Mouse (Mus musculus) CD8-positive naive resting alpha-beta T cell, adult 2 months (primary cell): ENCODE measurements around the gene Col13a1.

Experiments used
- DNase-seq, 2 experiments: peaks; one replicate each; pipeline ENCODE4 v3.0.0; 2022; ENCODE audit warnings: low read depth in 2 of 2, low spot score in 2 of 2

Gene Col13a1

GRCm38 (mm10) chr10:61909004-61909403 is 69.9 kb downstream of the Col13a1 start:
- no peak for DNase-seq

DNA sequence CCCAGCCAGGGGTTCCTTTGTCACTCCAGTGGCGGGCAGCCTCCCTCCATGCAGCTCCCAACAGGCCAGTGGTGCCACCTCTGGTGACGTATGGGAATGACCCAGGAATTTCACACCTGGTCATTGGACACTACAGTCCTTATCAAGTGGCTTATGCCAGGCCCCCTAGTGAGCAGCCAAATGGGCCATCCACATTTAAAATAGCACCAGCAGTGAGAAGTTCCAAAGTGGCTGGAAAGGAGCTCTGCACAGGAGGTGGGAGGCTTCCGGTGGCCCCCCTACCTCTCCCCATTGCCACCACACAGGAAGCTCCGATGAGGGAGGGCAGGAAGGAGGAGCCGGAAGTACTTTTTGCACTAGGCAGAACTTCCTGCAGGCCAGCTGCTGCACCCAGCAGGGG is 72.7 kb downstream of the Col13a1 start:
- no peak for DNase-seq

DNA sequence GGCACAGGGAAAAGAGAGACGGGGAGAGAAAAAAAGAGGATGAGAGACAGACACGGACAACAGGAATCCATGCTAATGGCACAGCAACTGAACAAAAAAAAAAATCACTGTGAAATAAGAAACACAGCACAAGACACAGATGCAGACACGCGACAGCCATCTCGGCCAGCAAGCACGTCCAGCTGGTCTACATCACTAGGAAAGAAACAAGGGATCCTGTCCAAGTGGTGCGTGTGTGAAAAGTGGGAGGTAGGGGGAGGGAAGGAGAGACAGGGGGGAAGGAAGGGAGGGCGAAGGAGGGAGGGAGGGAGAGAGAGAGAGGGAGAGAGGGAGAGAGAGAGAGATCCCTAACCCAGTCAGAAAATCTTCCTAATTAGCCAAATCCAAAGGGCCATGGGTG is 73.6 kb downstream of the Col13a1 start:
- DNase-seq: no peak

DNA sequence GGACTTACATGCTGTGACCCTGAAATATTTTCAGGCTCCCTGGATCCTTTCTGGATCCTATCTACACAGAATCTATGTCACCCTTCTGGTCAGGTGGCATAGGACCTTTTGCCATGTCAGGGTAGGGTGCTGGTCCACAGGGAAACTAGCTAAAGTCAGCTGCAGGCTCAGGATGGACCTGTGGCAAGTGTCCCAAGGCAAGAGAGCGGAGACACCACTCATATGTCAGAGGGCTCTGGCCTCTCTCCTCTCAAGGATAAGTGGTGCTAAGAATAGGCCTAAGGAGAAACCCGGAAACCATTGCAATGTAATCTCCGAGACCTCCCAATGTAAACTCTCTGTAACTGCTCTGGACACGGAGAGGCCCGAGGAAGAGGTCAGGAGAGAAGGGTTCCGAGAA is 80.8 kb downstream of the Col13a1 start:
- DNase-seq: no peak

- DNase-seq: no peak
Observed at GRCm38 (mm10) chr10:61894564-61894963, 84.3 kb downstream of the Col13a1 start.

GRCm38 (mm10) chr10:61891138-61891537 is 87.8 kb downstream of the Col13a1 start:
- DNase-seq: no peak

DNA sequence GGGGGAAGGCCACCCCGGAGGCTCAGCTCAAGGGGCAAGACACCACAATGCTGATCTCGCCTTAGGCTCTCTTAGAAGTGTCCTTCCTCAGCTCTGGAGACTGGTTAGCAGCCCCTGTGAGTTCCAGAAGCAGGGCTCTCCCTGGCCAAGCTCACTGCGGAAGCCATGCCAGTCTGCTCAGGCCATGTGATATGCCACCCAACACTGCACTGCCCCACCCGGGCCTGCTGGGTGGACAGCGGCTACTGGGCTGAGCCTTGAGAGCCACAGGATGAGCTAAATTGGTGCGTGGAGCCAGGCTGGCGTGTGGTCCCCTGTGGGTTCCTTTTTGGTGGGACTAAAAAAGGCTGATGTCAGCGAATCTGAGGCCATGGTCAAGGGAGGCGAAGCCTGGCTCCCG is 88.6 kb downstream of the Col13a1 start:
- DNase-seq: no peak

- DNase-seq: no peak
Observed at GRCm38 (mm10) chr10:61879427-61879826, 99.5 kb downstream of the Col13a1 start.

DNA sequence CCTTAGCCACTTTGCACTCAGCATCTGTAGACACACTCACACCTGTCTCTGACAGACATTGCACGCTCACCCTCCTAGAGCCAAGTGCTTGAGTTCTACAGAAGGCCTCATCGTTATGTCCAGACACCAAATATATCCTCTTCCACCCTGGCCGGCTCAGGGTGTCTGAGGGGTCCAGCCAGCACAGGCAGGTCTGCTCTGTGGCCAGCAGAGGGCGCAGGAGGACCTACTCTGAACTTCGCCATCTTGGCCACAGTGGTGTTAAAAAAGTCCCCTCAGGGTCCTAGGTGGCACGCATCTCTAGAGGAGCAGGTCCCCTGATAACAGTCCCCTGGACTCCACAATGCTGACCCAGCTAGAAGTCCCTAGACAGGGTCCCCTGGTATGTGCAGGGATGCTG is 101.1 kb downstream of the Col13a1 start:
- DNase-seq: peak; percentile 3 to 13

GRCm38 (mm10) chr10:61869796-61870195 is 109.1 kb downstream of the Col13a1 start:
- DNase-seq: no peak

GRCm38 (mm10) chr10:61866045-61866580 is 112.8 kb downstream of the Col13a1 start:
- DNase-seq: no peak

DNA sequence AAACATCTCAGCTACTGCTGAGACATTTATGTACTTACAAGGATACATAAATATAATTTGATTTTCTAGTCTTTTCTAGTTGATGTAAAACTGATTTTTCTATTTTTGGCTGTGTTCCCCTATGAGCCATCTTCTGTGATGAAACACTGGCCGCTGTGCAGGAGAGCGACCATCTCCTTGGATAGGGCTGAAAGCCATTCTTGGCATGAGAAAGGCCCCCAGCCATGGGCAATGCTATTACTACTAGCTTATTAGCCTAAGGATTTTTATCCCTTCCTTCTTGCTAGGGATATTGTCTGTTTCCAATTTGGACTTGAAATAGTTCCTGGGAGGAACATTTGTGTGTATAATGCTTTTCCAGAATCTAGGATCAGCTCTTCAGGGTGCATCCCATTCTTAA is 119.5 kb downstream of the Col13a1 start:
- DNase-seq: no peak

DNA sequence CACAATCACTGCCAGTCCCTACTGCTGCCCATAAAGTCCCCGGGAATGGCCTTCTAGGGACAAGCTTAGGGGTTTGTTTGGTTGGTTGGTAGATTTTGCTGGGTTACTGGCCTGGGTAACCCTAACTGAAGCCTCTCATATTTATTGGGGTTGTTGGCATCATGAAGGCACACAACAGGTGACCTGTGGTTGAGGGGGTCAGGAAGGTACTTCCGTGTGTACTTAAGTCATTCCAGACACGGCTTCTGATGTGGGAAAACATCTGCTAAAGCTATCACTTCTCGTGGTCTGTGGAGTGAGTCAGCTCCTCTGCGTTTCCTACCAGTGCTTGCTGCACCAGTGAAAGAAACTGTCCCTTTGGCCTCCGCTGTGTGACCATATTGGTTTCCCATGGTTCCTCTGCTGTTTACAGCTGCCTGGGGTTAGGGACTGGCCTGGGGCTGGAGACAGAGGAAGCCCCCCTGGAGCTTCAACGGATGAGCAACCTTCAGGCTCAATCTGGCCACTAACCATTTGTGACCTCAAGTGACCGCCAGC is 123.7 kb downstream of the Col13a1 start:
- DNase-seq: no peak

GRCm38 (mm10) chr10:61852824-61853223 is 126.1 kb downstream of the Col13a1 start:
- no peak for DNase-seq

- DNase-seq: no peak
Observed at GRCm38 (mm10) chr10:61848553-61848952, 130.4 kb downstream of the Col13a1 start.

DNA sequence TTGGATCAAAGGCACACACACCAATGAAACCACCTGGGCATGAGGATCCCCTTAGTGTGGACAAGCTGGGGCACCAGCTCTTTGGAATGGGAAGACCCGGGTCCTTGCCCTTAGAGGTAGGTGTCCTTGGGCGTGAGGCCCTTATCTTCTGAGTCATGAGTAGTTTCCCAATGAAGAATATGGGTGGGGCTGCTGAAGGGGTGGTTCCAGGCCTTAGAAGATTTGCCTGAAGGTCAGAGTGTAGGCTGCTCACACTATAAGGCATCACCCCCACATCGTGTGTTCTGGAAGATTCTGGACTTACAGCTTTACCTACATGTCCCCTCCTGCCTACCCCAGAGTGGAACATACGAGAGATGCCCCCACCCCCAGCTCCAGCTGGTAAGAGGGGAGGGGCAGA is 133.4 kb downstream of the Col13a1 start:
- no peak for DNase-seq

GRCm38 (mm10) chr10:61844475-61844874 is 134.4 kb downstream of the Col13a1 start:
- DNase-seq: no peak

GRCm38 (mm10) chr10:61842261-61842660 is 136.6 kb downstream of the Col13a1 start:
- no peak for DNase-seq

GRCm38 (mm10) chr10:61839326-61839725 is 139.6 kb downstream of the Col13a1 start:
- DNase-seq: no peak

DNA sequence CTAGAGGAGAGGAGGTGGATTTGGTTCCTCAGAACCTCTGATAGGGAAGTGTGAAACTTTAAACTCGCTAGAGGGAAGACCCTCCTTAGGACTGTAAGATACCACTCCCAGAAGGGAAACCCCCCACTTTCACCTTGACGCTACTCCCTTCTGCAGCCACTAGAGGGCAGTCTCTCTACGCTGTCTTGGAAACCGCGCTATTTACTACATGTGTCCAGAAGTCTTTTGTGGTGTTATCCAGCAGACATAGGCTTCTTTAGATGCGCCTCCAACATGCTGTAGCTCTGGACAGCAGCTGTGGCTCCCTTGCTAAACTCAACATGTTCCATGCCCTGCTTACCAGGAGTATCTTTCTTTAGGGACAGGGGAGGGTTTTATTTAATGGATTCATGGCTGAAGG is 140.1 kb downstream of the Col13a1 start:
- DNase-seq: peak in 1 of 2 experiments; percentile 18

DNA sequence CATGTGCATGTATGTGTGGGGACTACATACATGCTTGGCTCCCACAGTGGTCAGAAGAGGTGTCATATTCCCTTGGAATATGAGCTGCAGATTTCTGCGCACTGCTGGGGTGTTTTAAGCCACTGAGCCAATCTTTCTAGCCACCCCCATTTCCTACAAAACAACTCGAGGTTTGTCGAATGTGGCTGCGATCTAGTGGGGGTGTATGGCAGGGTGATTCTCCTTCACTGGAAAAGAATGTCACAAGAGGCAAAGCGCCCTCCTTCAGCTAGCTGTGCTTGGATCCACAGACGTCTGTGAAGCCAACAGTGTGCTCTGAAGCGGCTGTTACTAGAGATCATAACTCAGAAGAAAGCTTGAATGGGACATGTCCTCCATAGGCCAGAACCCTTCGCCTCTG is 141.6 kb downstream of the Col13a1 start:
- DNase-seq: no peak

DNA sequence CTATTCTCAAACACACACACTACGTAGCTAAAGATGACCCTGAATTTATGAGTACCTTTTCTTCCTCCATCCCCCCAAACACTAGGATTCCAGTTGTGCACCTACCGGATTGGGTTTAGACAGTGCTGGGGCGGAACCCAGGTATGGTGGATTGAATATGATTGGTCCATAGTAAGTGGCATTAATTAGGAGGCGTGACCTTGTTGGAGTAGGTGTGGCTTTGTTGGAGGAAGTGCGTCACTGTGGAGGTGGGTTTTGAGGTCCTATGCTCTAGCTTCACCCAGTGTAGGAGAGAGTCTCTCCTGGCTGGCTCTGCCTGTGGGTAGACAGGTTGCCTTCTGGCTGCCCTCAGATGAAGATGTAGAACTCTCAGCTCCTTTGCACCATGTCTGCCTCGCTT is 144.6 kb downstream of the Col13a1 start:
- DNase-seq: no peak

GRCm38 (mm10) chr10:61832713-61833112 is 146.2 kb downstream of the Col13a1 start:
- no peak for DNase-seq

DNA sequence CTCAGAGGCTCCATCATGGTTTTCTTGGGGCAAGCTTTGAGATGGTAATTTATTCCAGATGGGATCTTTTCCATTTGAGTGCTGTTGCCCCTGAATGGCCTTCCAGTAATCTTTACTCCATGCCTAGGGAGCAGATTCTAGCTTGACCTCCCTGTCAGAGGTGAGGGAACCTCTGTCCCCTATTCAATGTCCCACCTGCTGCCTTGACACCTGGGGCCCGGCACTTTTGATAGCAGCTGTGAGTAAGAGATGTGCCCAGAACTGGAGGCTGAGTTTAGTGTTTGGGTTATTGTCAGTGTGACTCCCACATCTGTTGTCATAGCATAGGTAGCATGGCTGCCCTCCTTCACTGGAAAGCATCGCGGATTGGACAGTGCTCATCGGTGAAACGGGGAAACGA is 147.2 kb downstream of the Col13a1 start:
- DNase-seq: no peak
